Comparison of ENCODE assay signal across 26 mouse cellular contexts in the genomic region with DNA sequence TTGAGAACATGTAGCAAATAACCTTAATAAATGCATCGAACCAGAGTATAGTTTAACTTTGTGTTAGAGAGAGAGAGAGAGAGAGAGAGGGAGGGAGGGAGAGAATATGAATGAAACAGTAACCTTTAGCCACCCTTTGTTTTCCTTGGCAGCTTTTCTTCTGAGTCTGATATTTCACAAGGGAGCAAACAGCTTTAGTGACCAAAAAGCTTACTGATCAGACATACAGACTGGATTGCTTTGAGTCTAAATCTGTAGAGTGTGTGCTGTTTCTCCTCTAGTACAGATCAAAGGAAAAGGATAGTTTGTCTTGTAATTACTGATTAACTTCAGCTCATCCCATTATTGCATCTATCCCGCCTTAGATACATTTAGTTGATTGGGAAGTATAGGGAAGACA. TPM values are rescaled to one million over a fixed set of nuclear protein-coding genes. Genes with fewer than 3 reads are reported as not detected.
DNase-seq lines count a peak whose midpoint lies in the region; ATAC-seq and TF ChIP-seq lines count a peak whose summit lies in the region.
"Had no signal": no experiment of that assay in that cellular context is flagged by ENCODE, and none has a peak within 500 bp of the region (broad histone marks: within the 10 kb centered on the region; RNA-seq: fewer than 3 reads in every experiment).

No protein-coding gene starts in this region.

- H3K4me1 ChIP-seq in intestine, embryonic 15.5 days (replicated peaks), result 0 out of 2 replicates have a peak, but pooled peaks cover 2% of the 10 kb centered on the region
- 0 out of 2 replicates have a peak, but pooled peaks cover 8% of the 10 kb centered on the region for H3K4me1 ChIP-seq in intestine, postnatal 0 days (replicated peaks; ENCODE audit: control insufficient read depth, insufficient read depth, low read length)
- peaks cover 15% of the 10 kb centered on the region for H3K4me1 ChIP-seq in liver, adult 2 months (ENCODE audit: control insufficient read depth, insufficient read depth, low read length)
- H3K4me1 ChIP-seq in liver, embryonic 11.5 days (replicated peaks; ENCODE audit: control insufficient read depth, insufficient read depth, low read length), result peaks cover 7% of the 10 kb centered on the region
- peaks cover 21% of the 10 kb centered on the region for H3K4me1 ChIP-seq in liver, embryonic 13.5 days (replicated peaks)
- H3K4me1 ChIP-seq in limb, embryonic 10.5 days, result peaks cover 8% of the 10 kb centered on the region
- H3K4me1 ChIP-seq: embryonic facial prominence, embryonic 15.5 days; neural tube, embryonic 12.5 days had no signal

- DNase-seq in liver, adult 2 months (ENCODE audit: extremely low read depth, low read depth, low spot score), result peak; percentile 98
- no peak for DNase-seq in liver, embryonic 11.5 days (ENCODE audit: low spot score)
- no peak for DNase-seq in liver, embryonic 13.5 days
- no peak for DNase-seq in heart, adult 9 months (ENCODE audit: low spot score in 2 of 2)
- no peak for DNase-seq in limb, embryonic 10.5 days (ENCODE audit: low spot score)
- DNase-seq: adrenal gland, adult 2 months; cerebellum, adult 2 months; cerebellum, postnatal 25 days; gastrocnemius, postnatal 14 days; kidney, postnatal 25 days; lung, adult 18-20 months; lung, postnatal 10 days; midbrain, embryonic 14.5 days; right cerebral cortex, adult 18-20 months; spleen, adult 18-20 months; thymus, postnatal 14 days had no signal

- no peaks in the 10 kb centered on the region for H3K36me3 ChIP-seq in intestine, embryonic 15.5 days
- H3K36me3 ChIP-seq in intestine, postnatal 0 days (ENCODE audit: control insufficient read depth, insufficient read depth), result no peaks in the 10 kb centered on the region
- H3K36me3 ChIP-seq in liver, adult 2 months (ENCODE audit: control insufficient read depth, insufficient read depth, low read length), result no peaks in the 10 kb centered on the region
- no peaks in the 10 kb centered on the region for H3K36me3 ChIP-seq in liver, embryonic 11.5 days (ENCODE audit: control insufficient read depth, insufficient read depth, low read length)
- no peaks in the 10 kb centered on the region for H3K36me3 ChIP-seq in liver, embryonic 13.5 days
- peaks cover 33% of the 10 kb centered on the region for H3K36me3 ChIP-seq in limb, embryonic 10.5 days
- H3K36me3 ChIP-seq: embryonic facial prominence, embryonic 15.5 days; heart, embryonic 15.5 days; neural tube, embryonic 12.5 days had no signal

- ATAC-seq in intestine, embryonic 15.5 days, result 0 out of 2 replicates have a peak, but pooled peaks have one; percentile 15
- no peak for ATAC-seq in intestine, postnatal 0 days
- no peak for ATAC-seq in liver, embryonic 11.5 days (replicated peaks; ENCODE audit: low FRiP score)
- peak; percentile 57; the same call in 1 of the 2 replicates for ATAC-seq in liver, embryonic 13.5 days (ENCODE audit: low read depth)
- ATAC-seq: forebrain, embryonic 13.5 days; hindbrain, embryonic 16.5 days had no signal

- no peak overlapping the region for H3K4me2 ChIP-seq in intestine, embryonic 15.5 days (replicated peaks)
- no peak overlapping the region for H3K4me2 ChIP-seq in intestine, postnatal 0 days (replicated peaks; ENCODE audit: low read depth)
- no peak overlapping the region for H3K4me2 ChIP-seq in liver, embryonic 11.5 days
- no peak overlapping the region for H3K4me2 ChIP-seq in liver, embryonic 13.5 days
- H3K4me2 ChIP-seq: embryonic facial prominence, embryonic 15.5 days; forebrain, embryonic 13.5 days; heart, embryonic 15.5 days; limb, embryonic 12.5 days; neural tube, embryonic 12.5 days had no signal

- no peak overlapping the region for H3K4me3 ChIP-seq in intestine, embryonic 15.5 days (replicated peaks)
- no peak overlapping the region for H3K4me3 ChIP-seq in intestine, postnatal 0 days (ENCODE audit: low read depth, low read length)
- H3K4me3 ChIP-seq in liver, adult 2 months (ENCODE audit: insufficient read depth, low read depth, low read length), result no peak overlapping the region
- H3K4me3 ChIP-seq in liver, embryonic 11.5 days (ENCODE audit: low read depth, low read length), result no peak overlapping the region
- H3K4me3 ChIP-seq in liver, embryonic 13.5 days (replicated peaks), result no peak overlapping the region
- H3K4me3 ChIP-seq in limb, embryonic 10.5 days, result no peak overlapping the region
- H3K4me3 ChIP-seq: embryonic facial prominence, embryonic 10.5 days; embryonic facial prominence, embryonic 15.5 days; forebrain, embryonic 13.5 days; heart, embryonic 10.5 days; heart, embryonic 15.5 days; limb, embryonic 12.5 days; neural tube, embryonic 12.5 days had no signal

- no peak for TF ChIP-seq CTCF in intestine, postnatal 0 days (IDR thresholded peaks at IDR 0.05; ENCODE audit: low read depth)
- TF ChIP-seq CTCF in liver, adult 2 months (IDR thresholded peaks at IDR 0.05; ENCODE audit: low read depth, low read length), result no peak

- no peaks in the 10 kb centered on the region for H3K9me3 ChIP-seq in intestine, embryonic 15.5 days
- H3K9me3 ChIP-seq in intestine, postnatal 0 days (ENCODE audit: control insufficient read depth), result no peaks in the 10 kb centered on the region
- no peaks in the 10 kb centered on the region for H3K9me3 ChIP-seq in liver, embryonic 11.5 days (ENCODE audit: control insufficient read depth, low read length)
- H3K9me3 ChIP-seq in liver, embryonic 13.5 days (replicated peaks), result no peaks in the 10 kb centered on the region
- H3K9me3 ChIP-seq in limb, embryonic 10.5 days (replicated peaks), result no peaks in the 10 kb centered on the region
- H3K9me3 ChIP-seq: embryonic facial prominence, embryonic 10.5 days; embryonic facial prominence, embryonic 15.5 days; forebrain, embryonic 13.5 days; heart, embryonic 10.5 days; heart, embryonic 15.5 days; limb, embryonic 12.5 days; neural tube, embryonic 12.5 days had no signal

- no peak overlapping the region for H3K9ac ChIP-seq in intestine, embryonic 15.5 days
- no peak overlapping the region for H3K9ac ChIP-seq in intestine, postnatal 0 days (ENCODE audit: low read depth, low read length)
- H3K9ac ChIP-seq in liver, adult 2 months (ENCODE audit: low read depth, low read length), result no peak overlapping the region
- H3K9ac ChIP-seq in liver, embryonic 11.5 days (ENCODE audit: low read depth, low read length), result no peak overlapping the region
- H3K9ac ChIP-seq in liver, embryonic 13.5 days, result no peak overlapping the region
- H3K9ac ChIP-seq: embryonic facial prominence, embryonic 15.5 days; forebrain, embryonic 13.5 days; heart, embryonic 15.5 days; limb, embryonic 12.5 days; neural tube, embryonic 12.5 days had no signal

- H3K27ac ChIP-seq in intestine, embryonic 15.5 days, result no peak overlapping the region
- no peak overlapping the region for H3K27ac ChIP-seq in intestine, postnatal 0 days (ENCODE audit: low read depth, low read length)
- no peak overlapping the region for H3K27ac ChIP-seq in liver, adult 2 months (replicated peaks; ENCODE audit: insufficient read depth, low read depth, low read length)
- no peak overlapping the region for H3K27ac ChIP-seq in liver, embryonic 11.5 days (ENCODE audit: low read depth, low read length)
- no peak overlapping the region for H3K27ac ChIP-seq in liver, embryonic 13.5 days
- no peak overlapping the region for H3K27ac ChIP-seq in limb, embryonic 10.5 days
- H3K27ac ChIP-seq: embryonic facial prominence, embryonic 10.5 days; embryonic facial prominence, embryonic 15.5 days; forebrain, embryonic 13.5 days; heart, embryonic 10.5 days; heart, embryonic 15.5 days; limb, embryonic 12.5 days; neural tube, embryonic 12.5 days had no signal

- 63% methylated on average over 2 of the region's 2 CpGs for WGBS in intestine, embryonic 15.5 days
- 34% methylated on average over 2 of the region's 2 CpGs for WGBS in intestine, postnatal 0 days
- 20% methylated on average over 2 of the region's 2 CpGs for WGBS in liver, adult 2 months
- 69% methylated on average over 2 of the region's 2 CpGs for WGBS in liver, embryonic 11.5 days
- 67% methylated on average over 2 of the region's 2 CpGs for WGBS in liver, embryonic 13.5 days (ENCODE audit: insufficient replicate concordance)
- WGBS in limb, embryonic 10.5 days, result 94% methylated on average over 2 of the region's 2 CpGs

- peaks cover 20% of the 10 kb centered on the region for H3K79me2 ChIP-seq in liver, adult 2 months (ENCODE audit: control insufficient read depth, insufficient read depth, low read length)

- TF ChIP-seq POLR2A in liver, adult 2 months (IDR thresholded peaks at IDR 0.05; ENCODE audit: extremely low read depth, insufficient read depth, low read length), result no peak

- H3K27me3 ChIP-seq in intestine, embryonic 15.5 days (replicated peaks), result no peaks in the 10 kb centered on the region
- no peaks in the 10 kb centered on the region for H3K27me3 ChIP-seq in intestine, postnatal 0 days (replicated peaks; ENCODE audit: control insufficient read depth, insufficient read depth, low read length)
- no peaks in the 10 kb centered on the region for H3K27me3 ChIP-seq in liver, adult 2 months (ENCODE audit: control insufficient read depth, insufficient read depth, low read length)
- H3K27me3 ChIP-seq in liver, embryonic 11.5 days (replicated peaks; ENCODE audit: control insufficient read depth, insufficient read depth, low read length), result no peaks in the 10 kb centered on the region
- no peaks in the 10 kb centered on the region for H3K27me3 ChIP-seq in liver, embryonic 13.5 days
- H3K27me3 ChIP-seq in limb, embryonic 10.5 days (ENCODE audit: low read depth, poor library complexity, severe bottlenecking), result no peaks in the 10 kb centered on the region
- H3K27me3 ChIP-seq: embryonic facial prominence, embryonic 15.5 days; forebrain, embryonic 13.5 days; heart, embryonic 15.5 days; limb, embryonic 12.5 days; neural tube, embryonic 12.5 days had no signal

RNA-seq across cellular contexts. Expression of a gene that starts 8.0 kb away (rescaled TPM):
- polyA plus RNA-seq in intestine, embryonic 15.5 days (2015; fragmentation: Nextera tagmentation; extraction: Ambion mirVana), result 10.1 and 13.0 TPM in 2 replicates
- 5.1 and 5.7 TPM in 2 replicates for polyA plus RNA-seq in intestine, postnatal 0 days (2015; fragmentation: Nextera tagmentation; extraction: Ambion mirVana)
- total RNA-seq in liver, adult 2 months (2014; rRNA removed), result 15.5 and 16.2 TPM in 2 replicates
- polyA plus RNA-seq in liver, adult 2 months (2012; rRNA removed), result 2.2 and 2.4 TPM in 2 replicates
- 7.5 and 7.7 TPM in 2 replicates for polyA plus RNA-seq in liver, embryonic 11.5 days (2014; fragmentation: Nextera tagmentation; extraction: Ambion mirVana)
- 2.6 and 2.7 TPM in 2 replicates for polyA plus RNA-seq in liver, embryonic 13.5 days (2015; fragmentation: Nextera tagmentation; extraction: Ambion mirVana)
- 14.9 and 17.1 TPM in 2 replicates for polyA plus RNA-seq in limb, embryonic 10.5 days (2016; fragmentation: Nextera tagmentation; extraction: Ambion mirVana)

Comparison
In these comparisons a context has a peak if more than half of its experiments do, and no peak if none do; other contexts are left out.
1. ATAC-seq: peak in intestine, embryonic 15.5 days (single experiment) and liver, embryonic 13.5 days (single experiment); none in intestine, postnatal 0 days (single experiment) and liver, embryonic 11.5 days (single experiment).